Mouse (Mus musculus): ENCODE data around the gene Arhgap17. TPM values are rescaled to one million over a fixed set of nuclear protein-coding genes. Genes with fewer than 3 reads are reported as not detected.

Gene Arhgap17
- total RNA-seq, 4 experiments from 2014 or later = 13.5 to 18.1 (median 14.5) TPM

GRCm38 (mm10) chr7:123344079-123344780 lies 25.5 kb downstream of the Arhgap17 start:
- no peak for DNase-seq (ENCODE audit: low spot score)

- peak; percentile 40 for DNase-seq (ENCODE audit: low spot score)
These were observed 27.8 kb downstream of the Arhgap17 start for GRCm38 (mm10) chr7:123341896-123342295.

GRCm38 (mm10) chr7:123338351-123338750 lies 31.4 kb downstream of the Arhgap17 start:
- no peak for DNase-seq (ENCODE audit: low spot score)

GRCm38 (mm10) chr7:123336322-123336721 lies 33.4 kb downstream of the Arhgap17 start:
- peak; percentile 58 for DNase-seq (ENCODE audit: low spot score)

GRCm38 (mm10) chr7:123330506-123330905 lies 39.2 kb downstream of the Arhgap17 start:
- no peak for DNase-seq (ENCODE audit: low spot score)

- DNase-seq (ENCODE audit: low spot score) = no peak
These were observed 41.8 kb downstream of the Arhgap17 start for GRCm38 (mm10) chr7:123327909-123328308.

- DNase-seq (ENCODE audit: low spot score) = no peak
These were observed 42.8 kb downstream of the Arhgap17 start for GRCm38 (mm10) chr7:123326901-123327300.

GRCm38 (mm10) chr7:123326062-123326461 lies 43.7 kb downstream of the Arhgap17 start:
- no peak for DNase-seq (ENCODE audit: low spot score)

GRCm38 (mm10) chr7:123324105-123324504 lies 45.6 kb downstream of the Arhgap17 start:
- DNase-seq (ENCODE audit: low spot score) = no peak

- DNase-seq (ENCODE audit: low spot score) = peak; percentile 51
These were observed 46.3 kb downstream of the Arhgap17 start for GRCm38 (mm10) chr7:123323388-123323787.

GRCm38 (mm10) chr7:123322452-123323121 lies 47.1 kb downstream of the Arhgap17 start:
- DNase-seq (ENCODE audit: low spot score) = no peak

- no peak for DNase-seq (ENCODE audit: low spot score)
These were observed 57.0 kb downstream of the Arhgap17 start for GRCm38 (mm10) chr7:123312738-123313137.

- no peak for DNase-seq (ENCODE audit: low spot score)
These were observed 57.9 kb downstream of the Arhgap17 start for GRCm38 (mm10) chr7:123311836-123312235.

GRCm38 (mm10) chr7:123307887-123308558 lies 61.7 kb downstream of the Arhgap17 start:
- no peak for DNase-seq (ENCODE audit: low spot score)

- DNase-seq (ENCODE audit: low spot score) = no peak
These were observed 62.5 kb downstream of the Arhgap17 start for GRCm38 (mm10) chr7:123307236-123307635.

GRCm38 (mm10) chr7:123305397-123305796 lies 64.3 kb downstream of the Arhgap17 start:
- DNase-seq (ENCODE audit: low spot score) = no peak

GRCm38 (mm10) chr7:123300258-123300657 lies 69.5 kb downstream of the Arhgap17 start:
- no peak for DNase-seq (ENCODE audit: low spot score)

- peak; percentile 46 for DNase-seq (ENCODE audit: low spot score)
These were observed 71.5 kb downstream of the Arhgap17 start for GRCm38 (mm10) chr7:123298225-123298624.

- DNase-seq (ENCODE audit: low spot score) = no peak
These were observed 73.6 kb downstream of the Arhgap17 start for GRCm38 (mm10) chr7:123296097-123296496.

GRCm38 (mm10) chr7:123295423-123295822 lies 74.3 kb downstream of the Arhgap17 start:
- DNase-seq (ENCODE audit: low spot score) = no peak

- DNase-seq (ENCODE audit: low spot score) = no peak
These were observed 75.8 kb downstream of the Arhgap17 start for GRCm38 (mm10) chr7:123293898-123294297.

- no peak for DNase-seq (ENCODE audit: low spot score)
These were observed 77.8 kb downstream of the Arhgap17 start for GRCm38 (mm10) chr7:123291942-123292341.

- no peak for DNase-seq (ENCODE audit: low spot score)
These were observed 80.5 kb downstream of the Arhgap17 start for GRCm38 (mm10) chr7:123289176-123289575.
